Mouse (Mus musculus) neural tube, embryonic 11.5 days (tissue): ENCODE data around the gene Mllt11. TPM values are rescaled to one million over a fixed set of nuclear protein-coding genes. Genes with fewer than 3 reads are reported as not detected.

Experiments used
- ATAC-seq: fragments of 200-750 bp; cut with Nextera tagmentation; 2 replicates; pipeline ENCODE4 v1.8.0; 2017; ENCODE audit warnings: moderate number of reproducible peaks, mild to moderate bottlenecking, moderate TSS enrichment, moderate library complexity; ENCODE audit not compliant: insufficient read depth, low FRiP score, low TSS enrichment
- DNase-seq: peaks from one replicate; pipeline ENCODE4 v3.0.0-alpha.2; 2015; ENCODE audit warnings: low spot score
- H3K27ac ChIP-seq: fragments of 300-500 bp; sonication (generic); 2 replicates; pipeline ENCODE4 v1.5.1; 2014; ENCODE audit warnings: low read depth, mild to moderate bottlenecking, low read length
- H3K27me3 ChIP-seq: fragments of 300-500 bp; sonication (generic); 2 replicates; pipeline ENCODE4 v1.6.1; 2014; ENCODE audit warnings: mild to moderate bottlenecking, low read length, mixed read lengths; ENCODE audit not compliant: control insufficient read depth, insufficient read depth
- H3K36me3 ChIP-seq: fragments of 300-500 bp; sonication (generic); 2 replicates; pipeline ENCODE4 v1.6.1; 2014; ENCODE audit warnings: mild to moderate bottlenecking, low read length, moderate library complexity, mixed read lengths; ENCODE audit not compliant: control insufficient read depth, insufficient read depth
- H3K4me1 ChIP-seq: fragments of 300-500 bp; sonication (generic); 2 replicates; pipeline ENCODE4 v1.6.1; 2014; ENCODE audit warnings: low read length, mixed read lengths; ENCODE audit not compliant: control insufficient read depth, insufficient read depth
- H3K4me2 ChIP-seq: fragments of 300-500 bp; sonication (generic); 2 replicates; pipeline ENCODE4 v1.6.1; 2014; ENCODE audit warnings: low read depth, mild to moderate bottlenecking, moderate library complexity
- H3K4me3 ChIP-seq: fragments of 300-500 bp; sonication (generic); 2 replicates; pipeline ENCODE4 v1.5.1; 2014; ENCODE audit warnings: low read depth, low read length
- H3K9ac ChIP-seq: fragments of 300-500 bp; sonication (generic); 2 replicates; pipeline ENCODE4 v1.6.1; 2014; ENCODE audit warnings: mild to moderate bottlenecking, low read length
- H3K9me3 ChIP-seq: fragments of 300-500 bp; sonication (generic); 2 replicates; pipeline ENCODE4 v1.6.1; 2016; ENCODE audit warnings: low read length; ENCODE audit not compliant: control insufficient read depth
- WGBS: fragments of 180-500 bp; shearing (Covaris S2); extraction: QIAGEN DNeasy Blood & Tissue Kit; methylation state at CpG from one replicate; pipeline ENCODE4 v1.1.7; 2014; 5-methylcytosine and 5-hydroxymethylcytosine counted together
- polyA plus RNA-seq: library from polyadenylated mRNA; unstranded; fragments of >200 nt; fragmentation: Nextera tagmentation; extraction: Ambion mirVana; gene quantifications from 2 replicates; pipeline ENCODE4 v1.2.1, GENCODE M21; 2014

The Mllt11 gene
- 173 and 176 TPM in 2 replicates for polyA plus RNA-seq

GRCm38 (mm10) chr3:95231298-95232221 lies at the start of gene Mllt11:
Mllt11 (minus strand) TSS chr3:95232171.
- DNase-seq (no peak), ATAC-seq (no peak)
- peak within 1 kb of the TSS; percentile 44 for H3K9ac ChIP-seq
- H3K4me2 ChIP-seq = peak within 1 kb of the TSS; percentile 81
- no peaks in the 10 kb centered on the region for H3K9me3 ChIP-seq
- no peaks in the 10 kb centered on the region for H3K27me3 ChIP-seq
- peaks cover 16% of the 10 kb centered on the region for H3K4me1 ChIP-seq
- H3K36me3 ChIP-seq = peaks cover 22% of the 10 kb centered on the region
- peak within 1 kb of the TSS; percentile 67 for H3K27ac ChIP-seq
- no peak within 1 kb of the TSS for H3K4me3 ChIP-seq
- WGBS = 87% methylated on average over 13 of the region's 13 CpGs

GRCm38 (mm10) chr3:95281216-95282126 lies 49.5 kb upstream of the Mllt11 start, which contains the start of the genes Mindy1 and Prune1:
Mindy1 (plus strand) TSS chr3:95281345.
Prune1 (minus strand) TSS chr3:95282076.
- Histone ChIP-seq H3K4me2 (peak within 1 kb of the TSS; percentile 74), H3K27me3 (no peaks in the 10 kb centered on the region), H3K27ac (peak within 1 kb of the TSS; percentile 91), H3K4me3 (peak within 1 kb of the TSS; percentile 65), H3K9me3 (no peaks in the 10 kb centered on the region), H3K9ac (peak within 1 kb of the TSS; percentile 87), H3K36me3 (no peaks in the 10 kb centered on the region), H3K4me1 (0 out of 2 replicates have a peak, but pooled peaks cover 5% of the 10 kb centered on the region)
- ATAC-seq = peak; percentile 89
- DNase-seq = peak; percentile 98
- under 1% methylated on average over 53 of the region's 53 CpGs for WGBS

- Histone ChIP-seq H3K36me3 (no peaks in the 10 kb centered on the region), H3K27me3 (no peaks in the 10 kb centered on the region), H3K4me3 (peak overlapping the region; percentile 65), H3K9me3 (no peaks in the 10 kb centered on the region), H3K27ac (0 out of 2 replicates have a peak overlapping the region, but pooled peaks have one; percentile 51), H3K9ac (peak overlapping the region; percentile 87), H3K4me1 (0 out of 2 replicates have a peak, but pooled peaks cover 5% of the 10 kb centered on the region), H3K4me2 (peak overlapping the region; percentile 74)
- whole genome bisulfite sequencing = 31% methylated on average over 8 of the region's 8 CpGs
- ATAC-seq (no peak), DNase-seq (peak; percentile 26)
Observed at GRCm38 (mm10) chr3:95280747-95281146, 48.8 kb upstream of the Mllt11 start.

GRCm38 (mm10) chr3:95277149-95277551 lies 45.2 kb upstream of the Mllt11 start:
- Histone ChIP-seq H3K36me3 (no peaks in the 10 kb centered on the region; the same call in 1 of the 2 replicates), H3K4me2 (no peak overlapping the region), H3K9ac (no peak overlapping the region), H3K9me3 (no peaks in the 10 kb centered on the region), H3K4me3 (no peak overlapping the region), H3K4me1 (no peaks in the 10 kb centered on the region), H3K27ac (no peak overlapping the region), H3K27me3 (no peaks in the 10 kb centered on the region)
- WGBS = 94% methylated on average over 1 of the region's 1 CpGs
- DNase-seq (no peak), ATAC-seq (no peak)

GRCm38 (mm10) chr3:95276428-95276934 lies 44.5 kb upstream of the Mllt11 start:
- Histone ChIP-seq H3K4me1 (no peaks in the 10 kb centered on the region), H3K36me3 (no peaks in the 10 kb centered on the region; the same call in 1 of the 2 replicates), H3K27me3 (no peaks in the 10 kb centered on the region), H3K9me3 (no peaks in the 10 kb centered on the region), H3K9ac (no peak overlapping the region), H3K4me3 (no peak overlapping the region), H3K4me2 (no peak overlapping the region), H3K27ac (no peak overlapping the region)
- ATAC-seq (no peak), DNase-seq (no peak)
- 78% methylated on average over 5 of the region's 5 CpGs for WGBS

GRCm38 (mm10) chr3:95275161-95275560 lies 43.2 kb upstream of the Mllt11 start:
- no peak overlapping the region for H3K4me3 ChIP-seq
- 82% methylated on average over 6 of the region's 6 CpGs for WGBS

GRCm38 (mm10) chr3:95274453-95274852 lies 42.5 kb upstream of the Mllt11 start:
- DNase-seq (no peak), ATAC-seq (no peak)
- Histone ChIP-seq H3K27me3 (no peaks in the 10 kb centered on the region), H3K4me1 (no peaks in the 10 kb centered on the region), H3K36me3 (no peaks in the 10 kb centered on the region; the same call in 1 of the 2 replicates), H3K9me3 (no peaks in the 10 kb centered on the region), H3K27ac (no peak overlapping the region), H3K4me2 (no peak overlapping the region), H3K9ac (no peak overlapping the region), H3K4me3 (no peak overlapping the region)
- 93% methylated on average over 4 of the region's 4 CpGs for WGBS

More at GRCm38 (mm10) chr3:95275161-95275560, 43.2 kb upstream of the Mllt11 start:
- ATAC-seq (no peak), DNase-seq (no peak)
- Histone ChIP-seq H3K27ac (no peak overlapping the region), H3K9me3 (no peaks in the 10 kb centered on the region), H3K4me1 (no peaks in the 10 kb centered on the region), H3K9ac (no peak overlapping the region), H3K4me2 (no peak overlapping the region), H3K36me3 (no peaks in the 10 kb centered on the region; the same call in 1 of the 2 replicates), H3K27me3 (no peaks in the 10 kb centered on the region)

GRCm38 (mm10) chr3:95273471-95273870 lies 41.5 kb upstream of the Mllt11 start:
- WGBS = 96% methylated on average over 5 of the region's 5 CpGs
- H3K9ac ChIP-seq = no peak overlapping the region
- no peak overlapping the region for H3K4me2 ChIP-seq
- H3K27ac ChIP-seq = no peak overlapping the region
- no peaks in the 10 kb centered on the region for H3K27me3 ChIP-seq
- no peaks in the 10 kb centered on the region for H3K4me1 ChIP-seq
- no peak overlapping the region for H3K4me3 ChIP-seq
- H3K36me3 ChIP-seq = no peaks in the 10 kb centered on the region; the same call in 1 of the 2 replicates
- ATAC-seq (no peak), DNase-seq (no peak)
- no peaks in the 10 kb centered on the region for H3K9me3 ChIP-seq
